Mouse (Mus musculus) lung, adult 2 months (tissue): ENCODE data around the gene Nup205.

Experiments
- CTCF ChIP-seq: fragments of 200-500 bp; IDR thresholded peaks from 2 replicates; pipeline ENCODE4 v1.5.1; 2011; ENCODE audit warnings: mild to moderate bottlenecking, low read length, control low read depth; ENCODE audit not compliant: insufficient read depth
- POLR2A ChIP-seq: fragments of 200-500 bp; IDR thresholded peaks from 2 replicates; pipeline ENCODE4 v1.6.1; 2011; ENCODE audit warnings: low read depth, mild to moderate bottlenecking, control low read depth, low read length, borderline replicate concordance; ENCODE audit errors: extremely low read depth

- TF ChIP-seq CTCF (no peak), POLR2A (no peak)
Measured at GRCm38 (mm10) chr6:35243989-35244388, 66.8 kb downstream of the Nup205 start.
